Mouse (Mus musculus) brain, adult 2 months (tissue): ENCODE measurements around the gene Disc1.

Source experiments
- DNase-seq: peaks from one replicate; pipeline ENCODE4 v3.0.0; 2011; ENCODE audit warnings: low read depth, low spot score

Gene Disc1

GRCm38 (mm10) chr8:125053505-125054435, at the start of gene Disc1:
Gene Disc1, plus strand, starts transcription at chr8:125054195.
- peak; percentile 36 for DNase-seq

- peak; percentile 97 for DNase-seq
Measured at GRCm38 (mm10) chr8:125012695-125013627, 41.0 kb upstream of the Disc1 start, which contains the start of gene Tsnax. Gene Tsnax, plus strand, starts transcription at chr8:125012997.

- DNase-seq, result no peak
Measured at GRCm38 (mm10) chr8:125024085-125024484, 29.9 kb upstream of the Disc1 start.

GRCm38 (mm10) chr8:125027211-125027610, 26.8 kb upstream of the Disc1 start:
- peak; percentile 53 for DNase-seq

- DNase-seq, result no peak
Measured at GRCm38 (mm10) chr8:125028841-125029240, 25.2 kb upstream of the Disc1 start.

GRCm38 (mm10) chr8:125031276-125031675, 22.7 kb upstream of the Disc1 start:
- no peak for DNase-seq

- DNase-seq, result peak; percentile 94
Measured at GRCm38 (mm10) chr8:125034669-125035068, 19.3 kb upstream of the Disc1 start.

- no peak for DNase-seq
Measured at GRCm38 (mm10) chr8:125037081-125037480, 16.9 kb upstream of the Disc1 start.

- no peak for DNase-seq
Measured at GRCm38 (mm10) chr8:125038731-125039130, 15.3 kb upstream of the Disc1 start.

GRCm38 (mm10) chr8:125040587-125041375, 13.2 kb upstream of the Disc1 start:
- DNase-seq, result no peak

GRCm38 (mm10) chr8:125041496-125041895, 12.5 kb upstream of the Disc1 start:
- peak; percentile 6 for DNase-seq

- no peak for DNase-seq
Measured at GRCm38 (mm10) chr8:125043394-125043793, 10.6 kb upstream of the Disc1 start.

GRCm38 (mm10) chr8:125043935-125044334, 10.1 kb upstream of the Disc1 start:
- no peak for DNase-seq

- DNase-seq, result no peak
Measured at GRCm38 (mm10) chr8:125045760-125046159, 8.2 kb upstream of the Disc1 start.

GRCm38 (mm10) chr8:125049051-125049750, 4.8 kb upstream of the Disc1 start:
- no peak for DNase-seq

- DNase-seq, result no peak
Measured at GRCm38 (mm10) chr8:125049826-125050225, 4.2 kb upstream of the Disc1 start.

- peak; percentile 82 for DNase-seq
Measured at GRCm38 (mm10) chr8:125052026-125052425, 2.0 kb upstream of the Disc1 start.

GRCm38 (mm10) chr8:125054436-125054810, 428 bp downstream of the Disc1 start:
- DNase-seq, result peak; percentile 61

GRCm38 (mm10) chr8:125060904-125061303, 6.9 kb downstream of the Disc1 start:
- no peak for DNase-seq

- no peak for DNase-seq
Measured at GRCm38 (mm10) chr8:125065596-125065995, 11.6 kb downstream of the Disc1 start.
